Mouse (Mus musculus) natural killer cell, adult 2 months (primary cell): Measurements from ENCODE around the gene Pgr.

Source experiments
- DNase-seq, 2 experiments: peaks; one replicate each; pipeline ENCODE4 v3.0.0; 2022; ENCODE audit warnings: low spot score in 2 of 2

Pgr gene

GRCm38 (mm10) chr9:8899616-8900202 is at the start of gene Pgr:
Gene Pgr, plus strand, starts transcription at chr9:8899833.
- DNase-seq: no peak

- DNase-seq: no peak
Measured at GRCm38 (mm10) chr9:8857455-8857854, 42.2 kb upstream of the Pgr start.

- no peak for DNase-seq
Measured at GRCm38 (mm10) chr9:8868511-8868910, 31.1 kb upstream of the Pgr start.

- no peak for DNase-seq
Measured at GRCm38 (mm10) chr9:8895205-8895604, 4.4 kb upstream of the Pgr start.

GRCm38 (mm10) chr9:8900203-8901012 is 775 bp downstream of the Pgr start:
- DNase-seq: no peak

GRCm38 (mm10) chr9:8901013-8901646 is 1.5 kb downstream of the Pgr start:
- no peak for DNase-seq

- DNase-seq: no peak
Measured at GRCm38 (mm10) chr9:8901647-8902131, 2.1 kb downstream of the Pgr start.

- DNase-seq: no peak
Measured at GRCm38 (mm10) chr9:8902277-8902676, 2.6 kb downstream of the Pgr start.

- DNase-seq: no peak
Measured at GRCm38 (mm10) chr9:8927561-8927960, 27.9 kb downstream of the Pgr start.

GRCm38 (mm10) chr9:8937753-8938152 is 38.1 kb downstream of the Pgr start:
- DNase-seq: no peak

GRCm38 (mm10) chr9:8953306-8953705 is 53.7 kb downstream of the Pgr start:
- DNase-seq: no peak

GRCm38 (mm10) chr9:8964512-8965133 is 65.0 kb downstream of the Pgr start:
- no peak for DNase-seq

- DNase-seq: no peak
Measured at GRCm38 (mm10) chr9:8970240-8970639, 70.6 kb downstream of the Pgr start.

- no peak for DNase-seq
Measured at GRCm38 (mm10) chr9:8971491-8971890, 71.9 kb downstream of the Pgr start, which contains the start of gene Gm16485. Gene Gm16485, plus strand, starts transcription at chr9:8971791.

GRCm38 (mm10) chr9:8977775-8978174 is 78.1 kb downstream of the Pgr start:
- DNase-seq: no peak

- DNase-seq: no peak
Measured at GRCm38 (mm10) chr9:8982315-8982714, 82.7 kb downstream of the Pgr start.

- no peak for DNase-seq
Measured at GRCm38 (mm10) chr9:8996494-8996893, 96.9 kb downstream of the Pgr start.

GRCm38 (mm10) chr9:9001170-9001569 is 101.5 kb downstream of the Pgr start:
- DNase-seq: no peak

- no peak for DNase-seq
Measured at GRCm38 (mm10) chr9:9015108-9015507, 115.5 kb downstream of the Pgr start.
